Mouse (Mus musculus) frontal cortex, adult 2 months (tissue): Measurements from ENCODE around the gene Arl8b. TPM values are rescaled to one million over a fixed set of nuclear protein-coding genes. Genes with fewer than 3 reads are reported as not detected.
A peak's percentile ranks its signal among the peaks of the same experiment; 100 is the strongest.

Experiments
- DNase-seq, 2 experiments: peaks; one replicate each; pipeline ENCODE4 v3.0.0; 2022; ENCODE audit warnings: low spot score in 1 of 2; ENCODE audit errors: extremely low spot score in 1 of 2
- polyA plus RNA-seq: library from polyadenylated mRNA; depleted of rRNA; stranded (reverse); fragments of >200 nt; gene quantifications from 2 replicates; pipeline ENCODE4 v1.2.3, GENCODE M21; 2012; rRNA removed

Arl8b gene
- 78.8 and 80.1 TPM in 2 replicates for polyA plus RNA-seq

DNA sequence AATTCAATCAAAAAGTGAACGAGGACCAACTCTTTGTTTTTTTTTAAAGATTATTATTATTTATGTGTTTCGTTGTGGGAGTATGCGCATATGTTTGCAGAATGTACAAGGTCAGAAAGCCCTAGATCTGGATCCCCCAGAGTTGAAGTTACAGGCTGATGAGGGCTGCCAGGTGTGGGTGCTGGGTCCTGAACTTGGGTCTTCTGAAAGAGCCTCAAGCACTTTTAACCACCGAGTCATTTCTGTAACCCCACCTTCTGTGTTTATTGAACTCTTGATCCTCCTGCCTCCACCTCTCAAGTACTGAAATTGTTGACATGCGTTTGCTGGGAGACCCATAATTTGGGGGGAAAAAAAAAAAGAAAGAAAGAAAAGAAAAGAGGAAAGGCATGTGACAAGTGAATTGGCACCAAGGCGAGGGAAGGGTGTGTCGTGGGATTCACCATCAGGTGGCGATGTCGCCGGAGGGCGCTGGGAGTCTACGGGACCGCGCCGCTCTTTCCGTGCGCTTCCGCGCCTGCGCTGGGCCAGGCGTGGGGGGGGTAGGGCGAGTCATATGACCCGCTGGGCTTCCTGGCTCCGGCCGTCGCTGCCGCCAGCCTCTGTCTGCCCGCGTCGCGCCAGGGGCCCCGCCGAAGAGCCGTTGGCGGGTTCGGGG lies at the start of gene Arl8b:
Arl8b (plus strand) TSS at position 574 of the 658 bp plus-strand sequence.
- DNase-seq = peak; percentile 84 to 97

DNA sequence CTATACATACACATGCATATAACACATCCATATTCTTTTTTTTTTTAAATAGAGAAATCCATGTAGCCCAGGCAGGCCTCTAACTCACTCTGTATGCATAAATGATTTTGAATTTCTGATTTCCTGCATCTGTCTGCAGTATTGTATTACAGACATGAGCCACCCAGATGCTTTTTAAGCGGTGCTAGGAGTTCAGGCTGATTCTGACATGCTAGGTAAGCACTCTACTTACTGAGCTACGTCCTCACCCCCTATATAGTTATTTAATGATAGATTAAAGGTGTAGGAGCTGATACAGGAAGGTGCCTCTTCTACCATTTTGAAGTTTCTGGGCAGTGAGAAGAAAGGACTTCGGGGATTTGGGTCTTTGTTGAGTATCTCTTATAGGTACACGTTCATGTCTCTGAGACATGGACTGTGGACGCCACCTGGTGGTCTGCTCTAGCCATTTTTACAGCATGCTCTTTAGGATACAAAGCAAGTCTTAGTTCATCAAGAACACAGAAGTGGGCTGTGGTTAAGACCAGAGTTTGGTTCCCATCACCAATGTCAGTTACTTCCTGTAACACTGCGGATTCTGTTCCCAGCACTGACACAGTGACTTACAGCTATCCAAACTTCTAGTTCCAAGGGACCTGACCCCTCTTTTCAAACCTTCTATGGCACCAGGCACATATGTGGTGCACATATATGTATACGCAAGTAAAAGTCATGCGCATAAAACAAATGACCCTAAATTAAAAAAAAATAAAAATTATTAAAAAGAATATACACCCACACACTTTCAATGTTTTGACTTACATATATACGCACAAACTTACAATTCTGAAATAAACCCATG lies 46.8 kb upstream of the Arl8b start:
- DNase-seq = peak; percentile 76 to 94

DNA sequence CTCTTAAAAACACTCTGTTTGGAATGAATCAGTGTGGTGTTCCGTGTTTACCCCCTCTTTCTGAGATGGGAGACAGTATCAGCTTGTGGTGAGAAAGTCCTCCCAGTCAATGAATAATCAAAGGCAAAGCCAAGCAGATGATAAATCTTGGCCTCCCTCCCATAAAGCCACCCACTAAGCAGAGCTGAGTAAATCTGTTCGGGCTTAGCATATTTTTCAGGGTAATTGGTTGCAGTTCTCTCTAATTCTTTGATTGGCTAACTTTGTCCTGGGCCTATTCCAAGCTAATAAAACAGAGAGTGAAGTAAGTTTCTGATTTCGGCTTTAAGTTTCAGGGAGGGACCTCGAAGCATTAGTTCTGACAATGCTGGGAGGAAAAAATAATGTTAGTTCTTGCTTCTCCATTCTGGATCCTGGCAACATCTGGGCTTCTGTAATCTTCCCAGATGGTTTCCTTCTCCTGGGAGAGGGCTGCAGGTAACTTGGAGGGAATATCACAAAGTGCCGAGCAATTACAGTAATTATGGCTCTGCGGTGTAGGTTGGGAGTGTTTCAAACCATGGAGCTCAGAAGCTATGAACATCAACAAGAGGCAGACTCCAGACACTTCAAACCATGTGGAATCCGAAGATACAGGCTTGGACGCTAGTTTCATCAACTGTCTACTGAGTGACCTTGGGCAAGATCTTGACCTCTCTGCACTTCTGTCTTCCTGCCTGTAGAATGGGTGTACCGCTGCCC lies 44.3 kb upstream of the Arl8b start:
- DNase-seq = peak; percentile 41 to 82

DNA sequence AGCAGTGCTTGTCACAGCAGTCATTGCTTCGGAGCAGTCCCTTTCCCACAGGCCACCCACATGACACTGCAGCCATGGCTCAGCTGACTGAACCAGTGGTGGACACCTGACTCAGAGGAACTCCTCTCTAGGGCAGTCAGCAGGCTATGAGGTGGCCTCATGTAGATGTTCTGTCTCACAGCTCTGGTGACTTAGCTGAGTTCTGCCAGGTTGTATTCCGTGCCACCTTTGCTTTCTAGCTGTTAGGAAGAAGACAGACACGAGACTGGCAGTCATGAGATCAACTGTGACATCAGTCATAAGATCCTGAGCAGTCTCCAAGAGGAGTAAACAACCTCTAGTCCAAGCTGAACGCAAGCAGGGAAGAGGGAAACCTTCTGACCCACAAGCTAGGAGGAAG lies 42.3 kb upstream of the Arl8b start:
- DNase-seq = no peak

DNA sequence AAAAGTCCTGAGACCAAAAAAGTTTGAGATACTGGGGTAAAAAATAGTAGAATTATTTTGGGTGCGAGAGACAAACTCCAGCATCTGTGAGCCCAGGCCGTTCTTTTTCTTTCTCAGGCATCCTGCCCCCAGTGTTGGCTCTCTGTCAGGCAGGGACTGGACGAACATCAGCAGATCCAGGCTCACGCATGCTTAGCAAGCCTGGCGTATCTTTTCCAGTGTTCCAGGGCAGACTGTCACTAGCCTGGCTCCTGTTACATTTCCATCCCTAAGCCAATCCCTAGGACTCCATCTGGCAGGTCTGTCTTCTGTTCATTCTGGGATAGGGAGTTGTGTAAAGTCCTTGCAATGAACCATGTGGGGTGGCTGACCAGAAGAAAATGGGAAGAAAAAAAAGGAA lies 39.2 kb upstream of the Arl8b start:
- DNase-seq = no peak

DNA sequence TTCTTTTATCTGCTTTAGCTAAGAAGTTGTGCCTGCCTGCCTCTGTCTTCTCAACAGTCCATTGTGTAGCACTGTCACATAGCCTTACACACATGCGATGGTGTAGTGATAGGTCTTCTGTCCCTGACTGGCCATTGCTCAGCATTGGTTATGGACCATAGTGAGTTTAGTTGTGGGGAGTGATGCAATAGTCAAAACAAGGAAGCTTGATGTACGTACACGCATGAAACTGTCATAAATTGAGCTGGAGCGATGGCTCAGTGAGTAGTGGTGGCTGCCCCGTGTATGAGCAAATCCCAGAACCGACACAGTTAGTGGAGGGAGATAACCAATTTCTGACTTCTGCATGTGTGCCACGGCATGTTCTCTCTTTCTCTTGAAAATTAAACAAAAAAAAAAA lies 31.6 kb upstream of the Arl8b start:
- no peak for DNase-seq

DNA sequence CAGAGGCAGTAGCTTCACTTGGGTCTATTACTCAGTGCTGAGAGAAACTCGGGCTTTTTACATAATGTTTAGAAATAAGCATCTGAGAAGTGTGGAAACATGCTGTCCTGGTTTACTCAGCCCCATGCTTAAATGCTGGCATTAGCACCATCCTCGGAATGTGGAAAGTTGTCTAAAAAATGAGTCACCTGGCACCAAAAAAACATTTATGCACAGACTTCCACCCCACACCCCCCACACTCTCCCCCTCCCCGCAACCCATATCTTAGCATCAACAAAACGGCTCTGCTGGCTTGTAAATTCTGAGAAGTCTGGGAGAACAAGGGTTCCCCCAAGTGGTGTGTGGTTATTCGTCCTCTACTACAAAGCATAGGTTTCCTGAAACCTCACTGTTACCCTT lies 30.5 kb upstream of the Arl8b start:
- DNase-seq = peak; percentile 52 to 72

DNA sequence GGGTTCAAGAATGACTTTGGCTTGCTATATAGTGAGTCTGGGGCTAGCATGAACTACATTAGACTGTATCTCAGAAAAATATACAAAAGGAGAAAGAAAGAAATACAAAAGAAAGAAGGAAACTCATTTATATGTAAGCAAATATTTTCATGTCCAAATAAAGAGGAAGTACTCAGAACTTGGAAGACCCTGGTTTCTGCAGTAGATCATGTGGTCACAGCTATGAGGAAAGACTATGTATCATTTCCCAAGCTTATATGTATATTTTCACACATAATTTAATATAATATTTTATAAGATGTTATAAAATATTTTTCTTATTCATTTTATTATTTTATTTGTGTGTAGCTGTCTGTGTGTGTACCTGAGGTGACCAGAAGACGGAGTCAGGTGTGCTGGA lies 29.4 kb upstream of the Arl8b start:
- DNase-seq = no peak

DNA sequence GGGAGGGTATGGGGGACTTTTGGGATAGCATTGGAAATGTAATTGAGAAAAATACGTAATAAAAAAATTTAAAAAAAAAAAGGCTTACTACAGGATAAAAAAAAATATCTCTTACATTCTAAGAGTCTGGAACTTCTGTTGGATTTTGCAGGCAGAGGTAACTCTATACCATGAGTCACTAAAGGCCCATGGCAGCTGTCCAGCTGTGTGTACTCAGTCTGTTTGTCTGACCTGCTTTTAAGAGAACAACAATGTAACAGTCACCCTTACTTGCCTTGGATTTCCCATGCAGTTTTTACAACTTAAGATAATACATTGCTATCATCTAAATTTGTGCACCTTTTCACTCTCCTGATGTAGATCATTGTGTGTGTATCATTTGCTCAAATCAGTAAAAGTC lies 28.5 kb upstream of the Arl8b start:
- DNase-seq = no peak

DNA sequence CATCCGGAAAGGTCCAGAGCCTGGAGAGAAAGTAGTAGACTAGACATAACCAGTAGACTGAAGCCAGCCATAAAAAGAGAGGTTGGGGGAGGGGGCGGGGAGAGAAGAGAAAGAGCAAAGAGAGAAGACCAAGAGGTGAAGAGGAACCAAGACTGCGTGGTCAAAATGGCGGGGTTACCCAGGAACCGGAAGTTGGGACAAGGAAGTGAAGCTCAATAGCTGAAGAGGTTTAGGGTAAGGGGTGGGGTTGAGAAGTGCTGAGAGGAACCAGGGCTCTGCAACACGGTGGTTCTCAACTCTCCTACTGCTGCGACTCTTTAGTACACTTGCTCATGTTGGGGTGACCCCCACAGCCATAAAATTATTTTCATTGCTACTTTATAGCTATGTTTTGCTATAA lies 27.0 kb upstream of the Arl8b start:
- DNase-seq = no peak

DNA sequence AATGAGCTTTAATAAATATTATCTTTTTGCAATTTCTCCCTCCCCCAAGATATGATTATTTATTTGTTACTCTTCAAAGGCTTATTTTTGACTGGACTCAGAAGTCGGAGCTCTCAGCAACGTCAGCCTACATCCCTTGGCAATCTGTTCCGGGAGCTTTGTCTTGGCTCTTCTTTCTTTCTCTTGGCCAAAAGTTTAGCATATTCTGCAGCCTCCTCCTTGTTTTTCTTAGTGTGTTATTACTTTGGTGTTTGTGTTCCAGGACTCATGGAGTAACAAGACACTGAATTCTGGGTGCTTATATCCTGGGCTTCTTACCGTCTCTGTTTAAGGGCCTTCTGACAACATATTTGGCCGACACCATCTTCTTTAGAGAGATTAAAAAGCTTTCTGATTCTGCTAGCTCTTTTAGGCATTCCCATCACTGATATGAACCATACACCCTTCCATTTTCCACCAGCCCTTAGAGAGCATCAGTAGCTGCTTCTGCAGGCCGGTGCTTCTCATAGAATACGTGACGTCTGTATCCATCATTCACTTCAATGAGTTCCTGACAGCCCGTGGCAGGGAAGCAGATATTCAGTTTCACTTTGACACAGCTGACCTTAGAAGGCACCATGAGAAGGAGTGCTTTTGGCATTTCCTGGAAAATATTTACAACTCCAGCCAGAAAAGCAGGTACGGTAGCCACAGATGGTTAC lies 23.8 kb upstream of the Arl8b start:
- DNase-seq = no peak

DNA sequence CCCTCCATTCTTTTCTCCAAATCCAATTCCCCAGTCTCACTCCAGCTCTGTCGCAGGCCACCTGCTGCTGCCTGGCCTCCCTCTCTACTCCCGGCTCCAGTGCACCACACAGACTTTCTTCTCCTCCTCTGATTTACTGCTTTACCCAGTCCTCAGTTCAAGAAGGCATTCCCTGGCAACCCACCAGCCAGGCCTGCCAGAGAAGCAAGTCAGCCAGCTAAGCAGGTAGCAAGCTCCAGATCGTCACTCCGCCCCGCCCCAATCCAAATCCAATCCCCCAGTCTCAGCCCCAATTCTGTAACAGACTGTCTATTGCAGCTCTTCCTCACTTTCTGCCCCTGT lies 23.2 kb upstream of the Arl8b start:
- no peak for DNase-seq

DNA sequence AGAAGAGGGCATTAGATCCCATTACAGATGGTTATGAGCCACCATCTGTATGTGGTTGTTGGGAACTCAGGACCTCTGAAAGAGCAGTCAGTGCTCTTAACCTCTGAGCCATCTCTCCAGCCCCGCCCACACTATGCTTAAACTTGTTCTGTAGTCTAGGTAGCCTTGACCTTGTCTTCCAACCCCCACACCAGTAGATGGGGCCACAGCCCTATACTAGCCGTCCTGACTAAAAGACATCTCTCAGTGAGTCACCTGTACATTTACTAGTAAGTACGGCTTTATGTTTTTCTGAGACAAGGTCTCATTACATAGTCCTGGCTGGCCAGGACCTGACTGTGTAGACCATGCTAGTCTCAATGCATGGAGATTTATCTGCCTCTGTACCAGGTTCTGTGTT lies 12.0 kb upstream of the Arl8b start:
- no peak for DNase-seq

DNA sequence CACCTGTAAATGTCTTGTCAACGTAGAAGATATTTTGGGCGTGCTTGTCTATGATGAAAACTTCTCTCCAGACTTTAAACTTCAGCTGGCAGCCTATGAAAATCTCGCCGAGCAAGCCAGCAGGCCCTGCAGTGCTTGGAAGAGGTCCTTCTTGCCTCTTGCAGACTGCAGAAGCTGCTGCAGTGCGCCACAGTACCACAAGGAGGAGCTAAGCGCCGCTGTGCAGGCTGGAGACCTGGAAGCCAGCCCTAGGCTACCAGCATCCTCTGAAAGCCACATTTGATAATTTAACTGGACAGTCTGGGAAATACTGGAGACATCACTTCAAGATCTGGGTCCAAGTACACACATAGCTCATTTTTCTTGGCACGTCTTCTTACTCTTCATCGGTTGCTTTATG lies 10.0 kb upstream of the Arl8b start:
- peak; percentile 49 to 93 for DNase-seq

DNA sequence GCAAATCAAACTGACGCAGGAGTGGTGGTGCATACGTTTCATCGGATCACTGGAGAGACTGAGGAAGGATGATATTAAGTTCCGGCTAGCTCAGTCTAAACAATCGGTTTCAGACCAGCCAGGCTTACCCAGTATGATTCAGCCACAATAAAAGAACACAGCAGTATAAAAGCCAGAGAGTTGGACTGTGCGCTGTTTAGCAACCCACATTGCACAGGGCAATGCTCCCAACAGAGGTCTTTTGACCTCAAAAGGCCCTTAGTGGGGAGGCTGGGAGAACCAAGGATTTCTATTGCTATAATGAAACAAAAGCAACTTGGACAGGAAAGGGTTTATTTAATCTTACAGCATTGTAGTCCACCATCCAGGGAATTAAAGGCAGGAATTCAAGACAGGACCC lies 9.4 kb upstream of the Arl8b start:
- DNase-seq = no peak

DNA sequence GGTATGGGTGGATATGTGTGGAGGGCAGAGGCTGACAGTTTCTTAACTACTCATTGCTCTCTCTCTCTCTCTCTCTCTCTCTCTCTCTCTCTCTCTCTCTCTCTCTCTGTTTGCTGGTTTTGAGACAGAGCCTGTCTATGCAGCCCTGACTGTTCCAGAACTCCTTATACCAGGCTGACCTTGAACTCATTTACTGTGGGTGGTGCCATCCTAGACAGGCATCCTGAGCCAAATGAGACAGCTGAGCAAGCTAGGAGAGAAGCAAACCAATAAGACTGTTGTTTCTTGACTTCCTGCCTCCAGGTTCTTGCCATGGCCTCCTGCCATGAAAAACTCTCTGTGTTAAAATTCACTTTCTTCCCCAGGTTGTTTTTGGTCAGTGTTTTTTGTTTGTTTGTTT lies 6.6 kb upstream of the Arl8b start:
- no peak for DNase-seq

DNA sequence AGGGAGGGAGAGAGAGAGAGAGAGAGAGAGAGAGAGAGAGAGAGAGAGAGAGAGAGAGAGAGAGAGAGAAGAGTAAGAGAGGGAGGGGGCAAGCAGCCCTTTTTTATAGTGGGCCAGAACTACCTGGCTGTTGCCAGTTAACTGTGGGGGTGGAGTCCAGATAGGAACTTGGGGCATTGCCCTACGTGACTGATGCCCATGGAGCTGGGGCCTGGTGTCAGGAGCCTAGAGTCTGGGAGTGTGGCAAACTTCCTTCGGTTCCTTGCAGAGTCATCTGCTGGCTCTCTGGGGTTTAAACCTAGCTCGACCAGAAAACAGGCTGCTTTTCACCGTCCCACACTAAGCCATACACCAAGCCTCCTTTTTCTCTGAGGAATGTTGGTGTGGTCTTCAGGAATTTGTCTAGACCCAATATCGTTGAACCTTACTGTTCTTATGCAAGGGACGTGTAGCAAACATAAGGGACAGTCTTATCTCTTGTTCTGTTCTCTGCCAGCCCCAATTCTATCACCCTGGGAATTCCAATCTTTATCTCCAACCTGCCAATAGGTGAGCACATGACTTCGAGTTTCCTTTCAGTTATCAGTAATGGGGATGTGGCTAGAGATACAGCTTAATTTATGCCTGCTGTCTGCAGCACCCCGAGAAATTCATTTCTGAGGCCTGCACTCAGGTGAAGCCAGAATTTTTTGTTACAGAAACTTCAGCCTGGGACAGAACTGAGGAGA lies 5.2 kb upstream of the Arl8b start:
- no peak for DNase-seq

DNA sequence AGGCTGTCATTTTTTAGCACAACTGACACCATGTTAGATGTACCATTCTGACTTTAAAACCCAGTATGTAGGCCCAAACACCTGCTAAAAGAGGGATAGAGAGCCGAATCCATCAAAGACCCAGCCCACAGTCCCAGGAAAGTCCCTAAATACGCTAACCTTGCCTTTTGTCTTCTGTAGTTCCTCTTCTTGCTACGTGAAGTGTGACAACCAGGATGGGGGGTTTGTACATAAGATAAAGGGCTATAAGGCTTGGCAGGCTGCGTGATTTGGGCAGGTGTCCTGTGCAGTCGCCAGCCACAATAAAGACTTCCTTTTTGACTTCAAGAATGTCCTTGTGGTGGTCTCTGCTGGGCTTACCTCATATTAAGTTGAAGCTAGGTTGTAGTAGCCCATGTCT lies 4.5 kb upstream of the Arl8b start:
- DNase-seq = no peak

DNA sequence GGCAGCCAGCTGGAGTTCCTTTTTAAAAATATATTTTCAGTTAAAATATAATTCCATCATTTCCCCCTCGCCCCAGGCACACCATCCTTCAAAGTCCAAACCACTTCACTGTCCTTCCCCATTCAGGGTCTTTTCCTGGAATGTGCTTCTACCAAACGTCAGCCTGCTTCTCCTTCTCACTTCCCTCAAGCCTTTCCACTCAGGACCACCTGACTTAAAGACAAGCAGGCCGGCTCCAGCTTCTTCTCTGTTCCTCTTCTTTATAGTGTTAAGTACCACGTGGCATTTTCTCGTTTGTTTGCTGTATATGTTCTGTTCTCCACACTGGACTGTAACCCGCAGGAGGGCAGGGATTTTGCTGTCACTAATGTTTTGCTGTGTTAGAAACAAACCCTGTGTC lies 1.0 kb upstream of the Arl8b start:
- DNase-seq = peak in 1 of 2 experiments; percentile 15

DNA sequence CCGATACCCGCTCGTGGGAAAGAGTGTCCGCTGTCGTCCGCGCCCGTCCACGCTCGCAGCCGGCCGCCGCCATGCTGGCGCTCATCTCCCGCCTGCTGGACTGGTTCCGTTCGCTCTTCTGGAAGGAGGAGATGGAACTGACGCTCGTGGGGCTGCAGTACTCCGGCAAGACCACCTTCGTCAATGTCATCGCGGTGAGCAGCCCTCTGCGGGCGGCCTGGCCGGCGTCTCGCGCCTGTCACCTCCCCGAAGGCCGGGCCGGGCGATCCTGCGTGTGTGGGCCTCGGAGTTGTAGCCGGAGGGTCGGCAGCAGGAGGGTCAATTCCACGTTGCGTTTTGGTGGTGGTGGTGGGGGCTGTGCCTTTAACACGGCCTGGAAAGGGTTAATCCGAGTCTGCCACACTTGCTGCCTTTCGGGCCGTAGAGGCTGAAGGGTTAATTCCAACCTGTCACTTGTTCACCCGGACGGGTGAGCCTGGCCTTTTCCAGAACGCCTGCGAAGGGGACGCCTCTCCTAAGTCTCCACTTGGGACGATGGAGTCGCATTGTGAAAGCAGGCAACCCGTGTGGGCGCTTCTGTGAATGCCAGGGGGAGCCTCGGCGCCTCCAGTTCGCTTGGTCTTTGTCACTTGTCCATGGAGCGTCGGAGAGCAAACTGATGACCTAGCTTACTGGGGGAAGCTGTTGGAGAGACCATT lies 434 bp downstream of the Arl8b start:
- peak in 1 of 2 experiments; percentile 39 for DNase-seq
